Mouse (Mus musculus): Measurements from ENCODE around the gene Ifna2. TPM values are rescaled to one million over a fixed set of nuclear protein-coding genes. Genes with fewer than 3 reads are reported as not detected.

The Ifna2 gene
- polyA plus RNA-seq (2012; rRNA removed), result not detected in 2 replicates

DNA sequence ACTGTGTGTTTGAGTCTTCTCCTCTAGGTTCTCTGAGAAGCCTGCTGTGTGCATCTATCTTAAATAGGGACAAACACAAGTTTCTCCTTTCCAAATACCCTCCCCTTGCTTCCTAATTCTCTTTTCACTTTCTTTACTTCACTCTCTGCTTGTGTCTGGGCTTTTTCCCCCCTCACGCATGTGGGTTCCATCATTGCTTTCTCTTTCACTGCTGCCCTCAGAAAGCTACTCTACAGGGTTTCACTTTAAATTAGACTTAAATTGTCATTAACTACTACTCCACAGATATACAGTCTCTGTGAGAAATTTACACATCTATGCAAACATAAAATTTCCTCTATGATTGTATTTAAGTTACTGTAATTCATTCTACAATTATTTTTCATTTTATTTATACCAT is at the start of gene Ifna2:
Gene Ifna2 (minus strand): TSS at position 101 of the 400 bp plus-strand sequence.
- no peak for DNase-seq (ENCODE audit: extremely low spot score in 1 of 2, low spot score in 1 of 2)

- no peak for DNase-seq (ENCODE audit: extremely low spot score in 1 of 2, low spot score in 1 of 2)
Observed at GRCm38 (mm10) chr4:88727324-88727723, 43.6 kb upstream of the Ifna2 start.

DNA sequence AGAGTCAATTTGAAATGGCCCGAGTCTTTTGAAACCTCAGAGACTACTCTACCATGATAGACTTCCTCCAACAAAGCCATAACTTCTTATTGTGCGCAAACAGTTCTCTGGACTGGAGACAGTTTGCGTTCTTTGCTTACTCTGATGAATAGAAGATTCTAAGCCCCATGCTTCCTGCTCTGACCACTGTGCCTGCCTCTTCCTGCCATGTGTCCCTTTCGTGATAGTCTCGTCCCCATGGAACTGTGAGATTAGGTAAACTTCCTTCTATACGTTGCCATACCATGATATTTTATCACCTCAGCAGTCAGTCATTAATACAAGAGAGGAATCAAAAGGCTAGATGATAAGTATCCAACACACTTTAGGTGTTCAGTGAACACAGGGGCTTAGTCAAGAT is 43.0 kb upstream of the Ifna2 start:
- no peak for DNase-seq (ENCODE audit: extremely low spot score in 1 of 2, low spot score in 1 of 2)

DNA sequence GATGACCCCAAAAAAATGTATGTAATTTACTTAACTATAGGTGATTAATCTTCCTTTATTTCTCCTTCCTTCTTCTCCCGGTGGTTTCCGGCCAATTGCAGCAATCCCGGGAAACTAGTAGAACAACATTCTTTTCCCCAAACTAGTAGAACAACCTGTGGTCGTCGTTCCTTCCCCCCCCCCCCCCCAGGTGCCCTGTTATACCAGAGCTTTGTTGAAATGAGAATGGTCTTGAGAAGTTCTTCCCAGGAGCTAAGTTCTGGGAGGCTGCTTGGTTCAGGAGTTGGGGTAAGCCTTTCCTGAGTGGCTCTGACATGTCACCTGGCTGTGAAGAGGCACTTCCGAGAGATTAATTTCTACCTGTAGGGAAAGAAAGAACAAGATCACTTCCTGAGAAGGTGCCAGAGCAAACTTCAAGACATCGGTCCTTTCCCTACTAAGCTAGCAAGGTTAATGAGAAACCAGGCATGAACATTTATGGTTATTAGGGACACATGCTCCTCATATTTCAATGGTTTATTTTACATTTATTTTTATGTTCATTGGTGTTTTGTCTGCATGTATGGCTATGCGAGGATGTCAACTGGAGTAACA is 39.9 kb upstream of the Ifna2 start:
- no peak for DNase-seq (ENCODE audit: extremely low spot score in 1 of 2, low spot score in 1 of 2)

GRCm38 (mm10) chr4:88721791-88722721 is 38.3 kb upstream of the Ifna2 start, which contains the start of the genes Gm26566 and Klhl9:
TSS of gene Gm26566 (plus strand) at chr4:88721805.
TSS of gene Klhl9 (minus strand) at chr4:88722465.
- peak; percentile 65 to 86 for DNase-seq (ENCODE audit: extremely low spot score in 1 of 2, low spot score in 1 of 2)

- DNase-seq (ENCODE audit: extremely low spot score in 1 of 2, low spot score in 1 of 2), result no peak
Observed at GRCm38 (mm10) chr4:88718715-88719114, 35.0 kb upstream of the Ifna2 start.

- DNase-seq (ENCODE audit: extremely low spot score in 1 of 2, low spot score in 1 of 2), result no peak
Observed at GRCm38 (mm10) chr4:88715059-88715458, 31.3 kb upstream of the Ifna2 start.

DNA sequence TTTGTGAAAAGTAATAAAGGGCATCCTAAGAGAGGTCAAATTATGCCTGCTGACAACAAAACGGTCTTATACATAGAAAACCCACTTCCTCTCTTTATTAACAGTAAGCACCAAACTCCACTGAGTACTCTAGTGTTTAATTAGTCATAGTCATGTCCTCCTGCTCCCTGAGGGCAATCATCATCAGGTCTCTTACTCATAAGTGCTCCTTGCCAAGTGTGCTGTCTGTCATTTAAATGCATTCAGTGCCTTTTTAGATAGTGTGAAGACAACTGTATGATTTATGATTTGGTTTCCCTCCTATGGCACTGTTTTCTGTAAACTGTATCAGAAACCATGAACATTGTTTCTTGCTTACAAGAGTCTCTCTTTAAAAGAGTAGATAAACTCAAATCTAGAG is 30.6 kb upstream of the Ifna2 start:
- DNase-seq (ENCODE audit: extremely low spot score in 1 of 2, low spot score in 1 of 2), result no peak

- DNase-seq (ENCODE audit: extremely low spot score in 1 of 2, low spot score in 1 of 2), result no peak
Observed at GRCm38 (mm10) chr4:88707128-88707826, 23.6 kb upstream of the Ifna2 start.

GRCm38 (mm10) chr4:88705924-88706323 is 22.2 kb upstream of the Ifna2 start:
- DNase-seq (ENCODE audit: extremely low spot score in 1 of 2, low spot score in 1 of 2), result no peak

DNA sequence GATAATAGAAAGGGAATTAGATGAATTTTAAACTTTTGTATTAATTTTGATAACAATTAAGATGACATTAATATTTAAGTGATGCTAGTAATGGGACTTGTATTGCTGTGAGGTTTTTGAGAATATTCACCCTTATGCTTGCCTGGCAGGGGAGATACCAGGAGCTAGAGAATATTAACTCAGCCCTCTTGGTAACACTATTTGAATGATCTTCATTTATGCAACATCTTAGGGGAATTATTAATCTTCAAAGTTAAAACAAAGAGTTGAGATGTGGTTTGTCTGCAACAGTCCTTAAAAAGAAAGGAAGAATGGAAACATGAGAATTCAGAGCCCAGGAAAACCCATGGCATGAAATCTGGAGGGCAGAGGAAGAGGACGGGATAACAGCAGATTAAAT is 15.6 kb upstream of the Ifna2 start:
- no peak for DNase-seq (ENCODE audit: extremely low spot score in 1 of 2, low spot score in 1 of 2)

DNA sequence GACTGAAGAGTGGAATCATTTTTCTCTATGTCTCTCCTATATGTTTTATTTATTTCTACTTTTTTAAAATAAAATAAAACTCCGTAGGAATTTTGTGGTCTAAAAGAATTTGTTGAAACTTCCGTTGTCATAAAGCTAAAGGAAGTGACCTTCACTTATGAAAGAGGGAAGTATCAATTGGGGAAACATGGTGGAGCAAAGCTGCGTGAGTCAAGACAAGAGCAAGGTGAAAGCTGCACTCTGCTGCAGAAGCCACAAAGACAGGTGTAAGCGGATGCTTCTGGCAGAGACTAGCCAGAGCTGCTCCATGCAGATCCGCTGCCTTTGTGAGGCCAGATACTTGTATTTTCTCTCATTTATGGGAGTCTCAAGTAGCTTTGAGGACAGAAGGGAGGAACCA is 15.1 kb upstream of the Ifna2 start:
- DNase-seq (ENCODE audit: extremely low spot score in 1 of 2, low spot score in 1 of 2), result no peak

GRCm38 (mm10) chr4:88697753-88698152 is 14.0 kb upstream of the Ifna2 start:
- DNase-seq (ENCODE audit: extremely low spot score in 1 of 2, low spot score in 1 of 2), result no peak

DNA sequence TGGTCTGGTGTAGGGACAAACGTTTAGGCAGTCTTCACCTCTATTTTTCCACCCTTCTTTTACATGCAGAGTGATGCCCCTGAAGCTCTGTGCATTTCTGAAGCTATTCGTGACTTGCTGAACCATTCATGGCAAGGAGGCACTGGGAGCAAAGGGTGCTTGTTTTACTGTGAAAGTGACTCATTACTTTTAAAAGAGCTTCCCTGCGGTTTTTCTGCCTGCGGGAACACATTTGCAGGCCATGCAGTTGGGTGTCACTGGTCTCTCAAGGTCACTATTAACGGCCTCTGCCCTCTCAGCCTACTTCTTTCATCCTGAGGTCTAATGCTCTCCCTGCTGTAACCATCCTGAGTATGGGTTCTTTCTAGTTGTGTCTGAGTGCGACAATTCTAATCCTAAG is 13.4 kb upstream of the Ifna2 start:
- no peak for DNase-seq (ENCODE audit: extremely low spot score in 1 of 2, low spot score in 1 of 2)

DNA sequence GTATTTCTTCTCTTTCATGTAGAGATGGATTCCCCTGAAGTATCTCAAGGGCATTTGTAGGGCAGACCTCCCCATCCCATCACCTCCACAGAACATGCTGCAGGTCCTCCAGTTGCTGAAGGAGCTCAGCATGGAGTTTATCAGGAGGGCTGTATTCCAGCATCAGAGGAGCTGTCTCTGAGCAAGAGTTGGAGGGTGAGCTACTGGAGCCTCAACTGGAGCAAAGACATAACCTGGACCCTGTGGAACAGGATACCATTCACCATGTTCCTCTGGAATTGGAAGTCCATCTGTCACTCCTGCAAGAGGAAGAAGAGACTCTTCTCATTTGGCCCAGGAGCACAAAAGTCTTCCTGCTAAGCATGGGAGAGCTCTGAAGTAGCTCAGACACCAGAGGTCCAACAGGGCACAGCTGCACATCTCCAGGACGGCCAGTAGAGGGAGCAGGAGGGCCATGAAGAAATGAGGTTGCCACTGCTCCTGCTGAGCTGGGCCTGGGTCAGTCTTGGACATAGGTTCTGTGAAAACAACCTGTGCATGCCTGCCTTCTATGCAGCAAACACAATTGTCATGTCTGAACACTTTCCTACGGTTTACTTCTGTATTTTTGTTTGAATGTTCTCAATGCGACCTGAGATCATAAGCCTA is 12.6 kb upstream of the Ifna2 start:
- DNase-seq (ENCODE audit: extremely low spot score in 1 of 2, low spot score in 1 of 2), result peak; percentile 18 to 84

GRCm38 (mm10) chr4:88693392-88693791 is 9.7 kb upstream of the Ifna2 start:
- DNase-seq (ENCODE audit: extremely low spot score in 1 of 2, low spot score in 1 of 2), result no peak

- no peak for DNase-seq (ENCODE audit: extremely low spot score in 1 of 2, low spot score in 1 of 2)
Observed at GRCm38 (mm10) chr4:88692537-88692936, 8.8 kb upstream of the Ifna2 start.

DNA sequence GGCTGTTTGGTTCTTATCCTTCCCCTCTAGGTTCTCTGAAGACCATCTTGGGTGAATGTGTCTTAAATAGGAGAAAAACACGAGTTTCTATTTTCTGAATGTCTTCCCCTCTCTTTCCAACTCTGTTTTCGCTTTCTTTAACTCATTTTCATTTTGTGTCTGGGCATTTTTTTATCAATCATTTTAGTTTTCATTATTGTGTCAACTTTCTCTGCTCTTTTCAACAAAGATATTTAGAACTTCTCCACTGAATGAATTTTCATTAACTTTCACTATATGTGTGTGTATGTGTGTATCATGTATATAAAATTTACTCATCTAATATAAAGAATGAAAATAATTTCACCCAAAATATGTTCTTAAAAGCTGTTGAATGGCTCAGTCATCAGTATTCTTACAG is 7.5 kb upstream of the Ifna2 start, which contains the start of gene Ifnab:
Gene Ifnab (minus strand): TSS at position 101 of the 400 bp plus-strand sequence.
- DNase-seq (ENCODE audit: extremely low spot score in 1 of 2, low spot score in 1 of 2), result no peak

DNA sequence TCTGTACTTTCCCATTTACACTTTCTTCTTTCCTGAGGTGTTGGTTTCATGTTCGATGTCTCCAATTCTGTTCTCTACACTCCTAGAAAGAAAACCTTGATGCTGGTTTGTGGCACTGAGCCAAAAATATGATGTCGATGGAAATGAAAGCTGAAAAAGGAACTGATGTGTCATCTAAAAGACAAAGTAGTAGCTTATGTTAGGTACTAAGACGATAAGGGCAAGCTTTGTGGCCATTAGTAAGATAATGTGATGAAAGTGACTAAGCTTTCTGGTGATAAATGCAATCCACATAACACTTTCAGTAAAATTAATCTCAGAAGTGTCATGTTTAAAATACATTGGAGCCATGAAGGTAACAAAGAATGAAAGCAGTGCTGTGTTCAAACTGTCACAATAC is 2.4 kb downstream of the Ifna2 start:
- no peak for DNase-seq (ENCODE audit: extremely low spot score in 1 of 2, low spot score in 1 of 2)

DNA sequence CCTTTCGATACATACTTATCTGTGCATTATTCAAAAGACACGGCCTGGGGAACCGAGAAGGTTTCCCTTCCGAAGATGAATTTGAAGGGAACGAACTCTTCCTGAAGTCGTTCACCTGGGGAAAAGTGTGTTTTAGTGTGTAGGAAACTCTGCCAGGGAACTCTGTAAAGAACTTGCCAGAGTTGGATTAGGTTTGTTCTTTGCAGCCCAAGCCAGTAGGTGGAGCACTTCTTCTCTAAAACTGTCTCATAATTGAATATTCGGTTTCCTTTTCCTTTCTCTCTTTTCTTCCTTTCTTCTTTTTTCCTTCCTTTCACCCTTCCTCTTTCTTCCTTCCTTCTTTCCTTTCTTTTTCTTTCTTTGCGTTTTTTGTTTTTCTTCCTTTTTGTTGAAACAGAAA is 3.4 kb downstream of the Ifna2 start:
- peak in 1 of 2 experiments; percentile 52 for DNase-seq (ENCODE audit: extremely low spot score in 1 of 2, low spot score in 1 of 2)

- no peak for DNase-seq (ENCODE audit: extremely low spot score in 1 of 2, low spot score in 1 of 2)
Observed at GRCm38 (mm10) chr4:88676824-88677223, 6.9 kb downstream of the Ifna2 start, which contains the start of gene Ifna16. TSS of gene Ifna16 (minus strand) at chr4:88676924.
